Mouse (Mus musculus) brain, embryonic 14.5 days (tissue): ENCODE data around the gene Kdm2a.

Source experiments
- CTCF ChIP-seq: fragments of 200-500 bp; IDR thresholded peaks from 2 replicates; pipeline ENCODE4 v1.5.1; 2012; ENCODE audit warnings: inconsistent platforms, mild to moderate bottlenecking, moderate library complexity, borderline replicate concordance; ENCODE audit not compliant: insufficient read depth, insufficient read length; ENCODE audit errors: extremely low read depth
- POLR2A ChIP-seq: fragments of 200-500 bp; IDR thresholded peaks from 2 replicates; pipeline ENCODE4 v1.6.1; 2012; ENCODE audit warnings: mild to moderate bottlenecking, inconsistent platforms, borderline replicate concordance; ENCODE audit not compliant: poor library complexity, insufficient read depth, insufficient read length, severe bottlenecking; ENCODE audit errors: extremely low read depth

DNA sequence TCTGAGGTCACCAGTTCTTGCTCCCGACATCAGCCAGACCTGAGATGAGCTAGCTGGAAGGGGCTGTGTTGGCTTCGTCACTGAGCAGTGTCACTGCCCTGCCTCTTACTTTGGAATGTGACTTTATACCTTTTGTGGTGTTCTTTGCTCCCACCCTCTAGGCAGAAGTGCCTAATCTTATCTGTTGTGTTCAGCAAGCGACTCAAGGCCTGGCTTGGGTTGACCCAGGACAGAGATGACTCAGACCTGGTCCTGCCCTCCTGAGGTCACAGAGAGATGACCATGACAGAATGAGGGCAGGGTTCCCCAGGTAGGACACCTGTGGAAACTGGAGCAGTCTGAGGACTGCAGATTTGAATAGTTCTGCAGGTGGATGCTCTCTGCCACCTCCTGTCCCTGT, 38.2 kb upstream of the Kdm2a start:
- TF ChIP-seq POLR2A (no peak), CTCF (no peak)
